Mouse (Mus musculus): Measurements from ENCODE around the gene Dock10.
"Not testable (repeated sequence)": the region's sequence is repeated elsewhere in the genome, so short reads cannot be mapped to it uniquely, and the experiment has no call there.

The Dock10 gene

GRCm38 (mm10) chr1:80757977-80758797 lies at the start of gene Dock10:
Gene Dock10, minus strand, starts transcription at chr1:80758527.
- DNase-seq, result peak; percentile 86

GRCm38 (mm10) chr1:80806835-80807398 lies 48.6 kb upstream of the Dock10 start:
- DNase-seq, result no peak

- DNase-seq, result no peak
These were observed 43.7 kb upstream of the Dock10 start for GRCm38 (mm10) chr1:80802023-80802422.

- no peak for DNase-seq
These were observed 26.9 kb upstream of the Dock10 start for GRCm38 (mm10) chr1:80785066-80785779.

GRCm38 (mm10) chr1:80784155-80784554 lies 25.8 kb upstream of the Dock10 start:
- DNase-seq, result no peak

GRCm38 (mm10) chr1:80765504-80765903 lies 7.2 kb upstream of the Dock10 start:
- DNase-seq, result no peak

GRCm38 (mm10) chr1:80763042-80763950 lies 5.0 kb upstream of the Dock10 start:
- no peak for DNase-seq

GRCm38 (mm10) chr1:80758798-80759184 lies 464 bp upstream of the Dock10 start:
- no peak for DNase-seq

- no peak for DNase-seq
These were observed 714 bp downstream of the Dock10 start for GRCm38 (mm10) chr1:80757650-80757976.

GRCm38 (mm10) chr1:80756824-80757649 lies 1.3 kb downstream of the Dock10 start:
- DNase-seq, result peak; percentile 32

- DNase-seq, result no peak
These were observed 2.3 kb downstream of the Dock10 start for GRCm38 (mm10) chr1:80756060-80756439.

- no peak for DNase-seq
These were observed 2.8 kb downstream of the Dock10 start for GRCm38 (mm10) chr1:80755296-80756059.

- DNase-seq, result not testable (repeated sequence)
These were observed 9.2 kb downstream of the Dock10 start for GRCm38 (mm10) chr1:80749122-80749521.

GRCm38 (mm10) chr1:80746691-80747463 lies 11.4 kb downstream of the Dock10 start:
- DNase-seq, result no peak

GRCm38 (mm10) chr1:80746195-80746594 lies 12.1 kb downstream of the Dock10 start:
- DNase-seq, result peak; percentile 33

- DNase-seq, result no peak
These were observed 18.9 kb downstream of the Dock10 start for GRCm38 (mm10) chr1:80739472-80739871.

- DNase-seq, result no peak
These were observed 20.4 kb downstream of the Dock10 start for GRCm38 (mm10) chr1:80737812-80738391.

- DNase-seq, result no peak
These were observed 27.7 kb downstream of the Dock10 start for GRCm38 (mm10) chr1:80730582-80730981.

GRCm38 (mm10) chr1:80730174-80730573 lies 28.2 kb downstream of the Dock10 start:
- DNase-seq, result no peak

GRCm38 (mm10) chr1:80728183-80728582 lies 30.1 kb downstream of the Dock10 start:
- no peak for DNase-seq

All from thymus, postnatal 4 days (tissue).